Mouse (Mus musculus): Measurements from ENCODE around the gene F7. TPM values are rescaled to one million over a fixed set of nuclear protein-coding genes. Genes with fewer than 3 reads are reported as not detected.

Gene F7
- total and polyA plus RNA-seq, 3 experiments = not detected

GRCm38 (mm10) chr8:12976723-12977122, 49.1 kb upstream of the F7 start:
- H3K27ac ChIP-seq (ENCODE audit: control insufficient read depth, low read depth, low read length) = no peak overlapping the region
- H3K9me3 ChIP-seq (replicated peaks; ENCODE audit: insufficient read depth, low read length) = no peaks in the 10 kb centered on the region
- H3K79me2 ChIP-seq (ENCODE audit: control insufficient read depth, insufficient read depth, low read length, poor library complexity) = no peaks in the 10 kb centered on the region
- TF ChIP-seq USF1 (IDR thresholded peaks at IDR 0.05; ENCODE audit: low read depth, low read length) (no peak), MAZ (IDR thresholded peaks at IDR 0.05; ENCODE audit: low read depth, low read length) (no peak), SMC3 (IDR thresholded peaks at IDR 0.05; ENCODE audit: low read depth, low read length) (no peak), RCOR1 (IDR thresholded peaks at IDR 0.05; ENCODE audit: low read depth, low read length) (no peak), ZMIZ1 (IDR thresholded peaks at IDR 0.05; ENCODE audit: low read depth, low read length) (no peak)
- H3K27me3 ChIP-seq (ENCODE audit: control insufficient read depth in 1 of 2, insufficient read depth in 2 of 2, low read length in 2 of 2) = no peaks in the 10 kb centered on the region
- no peaks in the 10 kb centered on the region for H3K36me3 ChIP-seq (ENCODE audit: control insufficient read depth in 1 of 2, insufficient read depth in 2 of 2, low read length in 2 of 2)
- no peak overlapping the region for H3K4me3 ChIP-seq (ENCODE audit: control insufficient read depth in 1 of 2, insufficient read depth in 1 of 2, low read depth in 2 of 2, low read length in 2 of 2)
- no peak for DNase-seq (ENCODE audit: low read depth, low spot score)
- no peak overlapping the region for H3K9ac ChIP-seq (ENCODE audit: control insufficient read depth, low read depth, low read length, poor library complexity, severe bottlenecking)
- peaks cover 0 to 4% of the 10 kb centered on the region in 2 experiments; a peak in 1 of 4 replicates for H3K4me1 ChIP-seq (ENCODE audit: control insufficient read depth in 1 of 2, insufficient read depth in 2 of 2, low read length in 2 of 2)

GRCm38 (mm10) chr8:12977325-12977724, 48.5 kb upstream of the F7 start:
- no peak overlapping the region for H3K27ac ChIP-seq (ENCODE audit: control insufficient read depth, low read depth, low read length)
- TF ChIP-seq POLR2A (IDR thresholded peaks at IDR 0.05; ENCODE audit: control insufficient read depth in 1 of 2, insufficient read depth in 1 of 2, low read depth in 1 of 2, low read length in 2 of 2, poor library complexity in 1 of 2) (no peak), MYC (IDR thresholded peaks at IDR 0.05; ENCODE audit: low read depth, low read length) (0 out of 2 replicates have a peak, but pooled peaks have one; percentile 47), SIN3A (IDR thresholded peaks at IDR 0.05; ENCODE audit: low read length) (no peak), E2F4 (IDR thresholded peaks at IDR 0.05; ENCODE audit: borderline replicate concordance, low read depth, low read length) (no peak)
- no peaks in the 10 kb centered on the region for H3K27me3 ChIP-seq (ENCODE audit: control insufficient read depth in 1 of 2, insufficient read depth in 2 of 2, low read length in 2 of 2)
- peaks cover 0 to 4% of the 10 kb centered on the region in 2 experiments; a peak in 1 of 4 replicates for H3K4me1 ChIP-seq (ENCODE audit: control insufficient read depth in 1 of 2, insufficient read depth in 2 of 2, low read length in 2 of 2)
- no peak overlapping the region for H3K9ac ChIP-seq (ENCODE audit: control insufficient read depth, low read depth, low read length, poor library complexity, severe bottlenecking)
- no peaks in the 10 kb centered on the region for H3K79me2 ChIP-seq (ENCODE audit: control insufficient read depth, insufficient read depth, low read length, poor library complexity)
- H3K36me3 ChIP-seq (ENCODE audit: control insufficient read depth in 1 of 2, insufficient read depth in 2 of 2, low read length in 2 of 2) = no peaks in the 10 kb centered on the region
- peak; percentile 48 for DNase-seq (ENCODE audit: low read depth, low spot score)
- H3K4me3 ChIP-seq (ENCODE audit: control insufficient read depth in 1 of 2, insufficient read depth in 1 of 2, low read depth in 2 of 2, low read length in 2 of 2) = no peak overlapping the region
- no peaks in the 10 kb centered on the region for H3K9me3 ChIP-seq (replicated peaks; ENCODE audit: insufficient read depth, low read length)

GRCm38 (mm10) chr8:12978308-12978707, 47.5 kb upstream of the F7 start:
- no peak for TF ChIP-seq GATA1 (IDR thresholded peaks at IDR 0.05; ENCODE audit: low read depth, low read length)
- TF ChIP-seq SMC3 (IDR thresholded peaks at IDR 0.05; ENCODE audit: low read depth, low read length) = no peak
- TF ChIP-seq MAFK (IDR thresholded peaks at IDR 0.05; ENCODE audit: borderline replicate concordance, low read depth, low read length) = no peak
- no peak for TF ChIP-seq JUND (IDR thresholded peaks at IDR 0.05; ENCODE audit: low read depth, low read length)
- TF ChIP-seq ELF1 (IDR thresholded peaks at IDR 0.05; ENCODE audit: low read depth, low read length) = no peak
- no peak for TF ChIP-seq BHLHE40 (IDR thresholded peaks at IDR 0.05; ENCODE audit: borderline replicate concordance, low read depth, low read length)
- TF ChIP-seq NRF1 (IDR thresholded peaks at IDR 0.05; ENCODE audit: insufficient read depth, low read depth, low read length, poor library complexity, severe bottlenecking) = no peak
- TF ChIP-seq TAL1 (IDR thresholded peaks at IDR 0.05; ENCODE audit: low read length) = no peak
- TF ChIP-seq POLR2AphosphoS5 (IDR thresholded peaks at IDR 0.05; ENCODE audit: borderline replicate concordance, low read depth, low read length) = no peak
- TF ChIP-seq CHD2 (IDR thresholded peaks at IDR 0.05; ENCODE audit: low read length) = no peak
- no peak for TF ChIP-seq TBP (IDR thresholded peaks at IDR 0.05; ENCODE audit: low read depth, low read length)
- TF ChIP-seq ZKSCAN1 (IDR thresholded peaks at IDR 0.05; ENCODE audit: low read depth, low read length) = no peak
- DNase-seq (ENCODE audit: low read depth, low spot score) = no peak
- Histone ChIP-seq H3K27ac (ENCODE audit: control insufficient read depth, low read depth, low read length) (no peak overlapping the region), H3K4me3 (ENCODE audit: control insufficient read depth in 1 of 2, insufficient read depth in 1 of 2, low read depth in 2 of 2, low read length in 2 of 2) (no peak overlapping the region), H3K79me2 (ENCODE audit: control insufficient read depth, insufficient read depth, low read length, poor library complexity) (no peaks in the 10 kb centered on the region), H3K27me3 (ENCODE audit: control insufficient read depth in 1 of 2, insufficient read depth in 2 of 2, low read length in 2 of 2) (no peaks in the 10 kb centered on the region), H3K9ac (ENCODE audit: control insufficient read depth, low read depth, low read length, poor library complexity, severe bottlenecking) (no peak overlapping the region), H3K9me3 (replicated peaks; ENCODE audit: insufficient read depth, low read length) (no peaks in the 10 kb centered on the region), H3K36me3 (ENCODE audit: control insufficient read depth in 1 of 2, insufficient read depth in 2 of 2, low read length in 2 of 2) (no peaks in the 10 kb centered on the region), H3K4me1 (ENCODE audit: control insufficient read depth in 1 of 2, insufficient read depth in 2 of 2, low read length in 2 of 2) (peaks cover 0 to 4% of the 10 kb centered on the region in 2 experiments; a peak in 1 of 4 replicates)

Data from MEL (cell line).